Mouse (Mus musculus) naive thymus-derived CD4-positive, alpha-beta T cell, adult 2 months (primary cell): ENCODE results near the gene Gpr37l1.
"Not testable (repeated sequence)": the region's sequence is repeated elsewhere in the genome, so short reads cannot be mapped to it uniquely, and the experiment has no call there.

Experiments
- DNase-seq: peaks from one replicate; pipeline ENCODE4 v3.0.0-alpha.2; 2011; ENCODE audit warnings: low read depth

The Gpr37l1 gene

GRCm38 (mm10) chr1:135167435-135167834 is at the start of gene Gpr37l1:
Gene Gpr37l1, minus strand, starts transcription at chr1:135167681.
- DNase-seq, result no peak

- DNase-seq, result no peak
Measured at GRCm38 (mm10) chr1:135213772-135214640, 46.5 kb upstream of the Gpr37l1 start.

GRCm38 (mm10) chr1:135210421-135210820 is 42.9 kb upstream of the Gpr37l1 start:
- DNase-seq, result no peak

DNA sequence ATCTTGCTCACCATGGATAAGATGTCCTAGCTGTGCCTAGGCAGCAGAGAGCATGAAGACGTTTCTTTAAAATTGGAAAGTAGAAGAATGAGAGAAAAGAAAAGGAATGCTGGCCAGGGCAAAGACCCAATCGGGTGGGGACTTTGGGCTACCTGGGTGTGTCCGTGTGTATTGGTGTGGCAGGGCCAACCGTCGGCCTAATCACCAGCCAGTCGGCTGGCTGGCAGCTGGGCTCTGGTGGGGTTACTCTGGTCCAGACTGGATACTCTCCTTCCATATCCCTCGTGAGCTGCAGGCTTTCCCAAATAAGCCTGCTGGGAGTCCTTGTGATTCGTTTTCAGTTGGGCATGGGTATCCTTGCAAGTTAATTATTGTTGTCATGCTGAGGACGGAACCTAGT is 41.2 kb upstream of the Gpr37l1 start:
- DNase-seq, result no peak

- DNase-seq, result no peak
Measured at GRCm38 (mm10) chr1:135206586-135207339, 39.3 kb upstream of the Gpr37l1 start.

DNA sequence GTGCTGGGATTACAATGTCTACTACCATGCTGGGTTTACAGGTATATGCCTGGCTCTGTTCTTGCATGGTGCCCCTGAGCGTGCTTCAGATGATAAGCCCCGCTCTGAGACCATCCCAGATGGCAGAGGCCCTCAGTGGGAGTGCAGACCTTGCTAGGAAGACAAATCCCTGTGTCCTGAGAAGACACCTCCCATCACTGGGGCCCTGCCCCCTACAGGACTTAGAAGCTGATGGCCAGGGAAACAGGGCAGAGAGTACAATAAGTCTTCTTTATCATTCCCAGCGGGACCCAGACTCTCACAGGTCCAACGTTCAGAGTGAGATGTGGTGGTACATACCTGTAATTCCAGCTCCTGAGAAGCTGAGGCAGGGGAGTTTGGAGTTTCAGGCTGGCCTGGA is 37.8 kb upstream of the Gpr37l1 start:
- no peak for DNase-seq

- no peak for DNase-seq
Measured at GRCm38 (mm10) chr1:135204196-135205126, 37.0 kb upstream of the Gpr37l1 start.

DNA sequence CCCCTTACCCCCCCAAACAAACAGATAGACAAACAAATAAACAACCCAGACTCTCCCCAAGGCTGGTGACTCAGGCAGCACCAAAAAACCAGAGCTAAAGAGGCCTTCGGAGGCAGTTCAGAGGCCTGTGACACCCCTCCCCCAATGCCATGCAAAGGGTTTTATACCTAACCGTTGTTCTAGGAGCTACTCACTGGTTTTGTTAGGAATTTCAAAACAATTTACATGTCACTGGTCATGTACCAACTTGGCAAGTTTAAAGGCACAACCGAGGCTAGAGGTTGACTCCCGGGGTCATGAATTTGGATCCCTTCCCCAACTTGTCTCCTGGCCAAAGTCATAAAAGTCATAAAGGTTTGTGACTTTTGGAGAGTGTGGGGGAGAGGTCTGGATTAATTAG is 32.9 kb upstream of the Gpr37l1 start:
- DNase-seq, result no peak

- DNase-seq, result no peak
Measured at GRCm38 (mm10) chr1:135199014-135199819, 31.7 kb upstream of the Gpr37l1 start.

DNA sequence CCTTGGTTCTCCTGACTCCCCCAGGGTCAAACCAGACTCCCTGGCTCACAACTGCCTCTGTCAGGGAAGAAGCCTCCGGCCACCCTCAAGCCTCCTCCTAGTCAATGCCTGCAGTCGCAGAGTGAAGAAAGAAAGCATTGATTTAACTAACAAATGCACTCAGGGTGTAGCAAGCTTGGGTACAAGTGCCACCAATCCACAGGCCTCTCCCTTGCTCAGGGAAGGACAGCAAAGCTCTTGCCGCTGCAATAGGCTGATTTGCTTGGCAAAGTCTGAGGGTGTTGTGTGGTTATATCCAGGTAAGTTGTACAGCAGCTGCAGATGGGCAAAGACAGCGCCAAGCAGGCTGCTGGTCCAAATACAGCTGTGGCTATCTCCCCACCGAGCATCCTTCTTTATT is 30.9 kb upstream of the Gpr37l1 start:
- no peak for DNase-seq

DNA sequence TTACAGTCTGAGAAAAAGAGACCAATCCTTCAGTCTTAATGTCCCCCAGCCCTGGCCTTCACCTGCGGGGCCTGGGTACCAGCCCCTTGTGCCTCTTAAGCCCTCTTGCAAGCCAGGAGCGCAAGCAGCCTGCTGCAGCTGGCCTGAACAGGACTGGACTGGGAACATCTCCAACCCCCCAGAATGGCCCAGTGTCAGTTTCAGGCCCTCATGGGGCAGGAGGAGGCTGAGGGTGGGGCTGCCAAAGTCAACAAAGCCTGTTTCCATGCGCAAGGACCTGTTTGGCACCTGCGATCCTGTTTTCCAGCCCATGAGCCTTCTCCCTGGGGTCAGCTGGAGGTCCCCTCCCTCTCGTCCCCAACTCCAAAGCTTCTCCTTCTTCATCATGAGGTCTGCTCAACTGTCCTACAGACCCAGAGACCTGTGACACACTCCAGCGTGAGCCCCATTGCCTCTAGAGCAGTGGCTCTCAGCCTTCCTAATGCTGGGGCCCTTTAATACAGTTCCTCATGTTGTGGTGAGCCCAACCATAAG is 28.5 kb upstream of the Gpr37l1 start:
- DNase-seq, result no peak

GRCm38 (mm10) chr1:135194335-135194734 is 26.9 kb upstream of the Gpr37l1 start:
- DNase-seq, result not testable (repeated sequence)

DNA sequence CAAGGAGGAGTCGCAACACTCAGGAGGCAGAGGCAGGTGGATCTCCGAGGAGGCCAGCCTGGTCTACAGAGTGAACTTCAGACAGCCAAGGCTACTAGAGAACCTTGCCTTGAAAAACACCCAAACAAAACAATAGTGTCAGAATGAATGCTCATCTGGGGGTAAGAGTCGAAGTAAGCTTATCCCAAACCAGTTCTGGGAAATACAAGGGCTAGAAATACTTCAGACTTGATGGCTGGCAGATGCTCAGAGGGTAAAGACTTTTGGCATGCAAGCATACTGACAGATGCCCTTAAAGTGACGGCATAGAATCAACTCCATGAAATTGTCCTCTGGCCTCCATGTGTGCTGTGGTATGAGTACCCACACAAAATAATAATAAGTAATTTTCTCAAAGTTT is 21.7 kb upstream of the Gpr37l1 start:
- no peak for DNase-seq

- DNase-seq, result no peak
Measured at GRCm38 (mm10) chr1:135188197-135188596, 20.7 kb upstream of the Gpr37l1 start.

DNA sequence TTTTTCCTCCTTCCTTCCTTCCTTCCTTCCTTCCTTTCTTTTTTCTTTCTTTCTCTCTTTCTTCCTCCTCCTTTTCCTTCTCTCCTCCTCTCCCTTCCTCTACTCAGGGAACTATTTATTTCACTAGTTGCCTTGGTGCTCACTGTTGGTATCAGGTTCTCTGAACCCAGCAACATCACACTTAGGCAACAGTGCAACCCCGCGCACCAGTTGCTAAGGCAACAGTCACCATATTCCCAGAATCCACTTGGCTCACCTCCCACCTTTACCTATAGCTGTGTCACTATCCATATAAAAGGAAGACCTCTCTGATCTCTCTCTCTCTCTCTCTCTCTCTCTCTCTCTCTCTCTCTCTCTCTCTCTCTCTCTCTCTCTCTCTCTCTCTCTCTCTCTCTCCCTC is 19.5 kb upstream of the Gpr37l1 start:
- DNase-seq, result not testable (repeated sequence)

- DNase-seq, result no peak
Measured at GRCm38 (mm10) chr1:135186427-135186826, 18.9 kb upstream of the Gpr37l1 start.

GRCm38 (mm10) chr1:135185936-135186335 is 18.5 kb upstream of the Gpr37l1 start:
- no peak for DNase-seq

- no peak for DNase-seq
Measured at GRCm38 (mm10) chr1:135183941-135184570, 16.6 kb upstream of the Gpr37l1 start.

DNA sequence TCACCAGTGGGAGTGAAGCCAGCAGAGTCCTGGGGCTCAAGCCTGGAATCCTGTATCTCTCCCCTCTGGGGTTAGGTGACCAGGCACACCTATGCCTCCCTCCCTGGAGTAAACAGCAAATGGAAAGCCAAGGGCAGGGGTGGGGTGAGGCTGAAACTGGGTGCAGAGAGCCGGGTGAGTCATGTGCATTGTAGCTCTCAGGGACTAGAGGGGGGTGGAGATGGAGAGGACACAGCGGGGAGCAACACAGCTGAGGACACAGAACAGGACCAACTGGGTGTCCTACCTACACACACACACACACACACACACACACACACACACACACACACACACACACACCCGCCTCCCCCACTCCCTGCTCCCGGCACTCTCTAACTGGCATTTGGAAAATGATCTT is 16.0 kb upstream of the Gpr37l1 start:
- no peak for DNase-seq

GRCm38 (mm10) chr1:135182975-135183374 is 15.5 kb upstream of the Gpr37l1 start:
- no peak for DNase-seq
